Mouse (Mus musculus) ES-Bruce4 (cell line): ENCODE data around the gene Coro2a. TPM values are rescaled to one million over a fixed set of nuclear protein-coding genes. Genes with fewer than 3 reads are reported as not detected.

ENCODE experiments used
- H3K27ac ChIP-seq: 2 replicates; pipeline ENCODE4 v1.5.1; 2012; ENCODE audit warnings: low read length, inconsistent platforms; ENCODE audit not compliant: insufficient read depth
- H3K27me3 ChIP-seq: 2 replicates; pipeline ENCODE4 v1.6.1; 2012; ENCODE audit warnings: mild to moderate bottlenecking, low read length, inconsistent platforms; ENCODE audit not compliant: control insufficient read depth, poor library complexity, insufficient read depth, severe bottlenecking
- H3K36me3 ChIP-seq: 2 replicates; pipeline ENCODE4 v1.6.1; 2012; ENCODE audit warnings: inconsistent platforms, mild to moderate bottlenecking, low read length, moderate library complexity; ENCODE audit not compliant: control insufficient read depth, poor library complexity, insufficient read depth, severe bottlenecking
- H3K4me1 ChIP-seq: one replicate; pipeline ENCODE4 v1.8.1; 2011; ENCODE audit warnings: low read length; ENCODE audit not compliant: control insufficient read depth, insufficient read depth
- H3K4me3 ChIP-seq: 2 replicates; pipeline ENCODE4 v1.5.1; 2011; ENCODE audit warnings: low read depth, mild to moderate bottlenecking, low read length
- H3K9ac ChIP-seq: 2 replicates; pipeline ENCODE4 v1.6.1; 2012; ENCODE audit warnings: low read depth, mild to moderate bottlenecking, inconsistent platforms; ENCODE audit not compliant: poor library complexity, severe bottlenecking
- H3K9me3 ChIP-seq: replicated peaks from 2 replicates; pipeline ENCODE4 v1.6.1; 2012; ENCODE audit warnings: mild to moderate bottlenecking, low read length, inconsistent platforms; ENCODE audit not compliant: control insufficient read depth, poor library complexity, insufficient read depth, severe bottlenecking
- CTCF ChIP-seq: IDR thresholded peaks from one replicate; pipeline ENCODE4 v1.8.1; 2011; ENCODE audit warnings: low read depth, low read length
- EP300 ChIP-seq: IDR thresholded peaks from 2 replicates; pipeline ENCODE4 v1.6.1; 2011; ENCODE audit warnings: low read depth, low read length; ENCODE audit not compliant: insufficient read depth
- POLR2A ChIP-seq: IDR thresholded peaks from one replicate; pipeline ENCODE4 v1.8.1; 2011; ENCODE audit warnings: low read length; ENCODE audit not compliant: insufficient read depth
- polyA plus RNA-seq: library from polyadenylated mRNA; stranded (reverse); fragments of >200 nt; gene quantifications from 2 replicates; pipeline ENCODE4 v1.2.4, GENCODE M21; 2011; ENCODE audit warnings: low read depth; ENCODE audit not compliant: missing spikeins, insufficient read depth, insufficient read length

The Coro2a gene
- polyA plus RNA-seq, 1 experiment, result 13.1 TPM

- TF ChIP-seq CTCF (peak; percentile 58), EP300 (no peak)
- no peaks in the 10 kb centered on the region for H3K4me1 ChIP-seq
- H3K4me3 ChIP-seq, result no peak overlapping the region
- H3K9me3 ChIP-seq, result no peaks in the 10 kb centered on the region
- H3K27ac ChIP-seq, result no peak overlapping the region
- no peak overlapping the region for H3K9ac ChIP-seq
- H3K36me3 ChIP-seq, result no peaks in the 10 kb centered on the region
- H3K27me3 ChIP-seq, result no peaks in the 10 kb centered on the region
These were observed 57.7 kb downstream of the Coro2a start for GRCm38 (mm10) chr4:46544313-46544712.

GRCm38 (mm10) chr4:46543366-46544050 is 58.5 kb downstream of the Coro2a start:
- Histone ChIP-seq H3K27ac (no peak overlapping the region), H3K4me1 (no peaks in the 10 kb centered on the region), H3K9me3 (no peaks in the 10 kb centered on the region), H3K36me3 (no peaks in the 10 kb centered on the region), H3K27me3 (no peaks in the 10 kb centered on the region), H3K9ac (no peak overlapping the region), H3K4me3 (no peak overlapping the region)
- TF ChIP-seq POLR2A (no peak), CTCF (no peak), EP300 (no peak)

- Histone ChIP-seq H3K4me3 (no peak overlapping the region), H3K27ac (no peak overlapping the region), H3K9me3 (no peaks in the 10 kb centered on the region), H3K27me3 (no peaks in the 10 kb centered on the region), H3K9ac (no peak overlapping the region), H3K36me3 (no peaks in the 10 kb centered on the region), H3K4me1 (no peaks in the 10 kb centered on the region)
- TF ChIP-seq CTCF, result no peak
- no peak for TF ChIP-seq EP300
- TF ChIP-seq POLR2A, result no peak
These were observed 60.3 kb downstream of the Coro2a start for GRCm38 (mm10) chr4:46541707-46542106.

GRCm38 (mm10) chr4:46539167-46539566 is 62.8 kb downstream of the Coro2a start:
- no peak overlapping the region for H3K9ac ChIP-seq
- TF ChIP-seq POLR2A (no peak), CTCF (no peak), EP300 (no peak)
- H3K27me3 ChIP-seq, result no peaks in the 10 kb centered on the region
- no peaks in the 10 kb centered on the region for H3K36me3 ChIP-seq
- H3K4me3 ChIP-seq, result no peak overlapping the region
- peaks cover 2% of the 10 kb centered on the region for H3K4me1 ChIP-seq
- no peak overlapping the region for H3K27ac ChIP-seq
- H3K9me3 ChIP-seq, result no peaks in the 10 kb centered on the region

- Histone ChIP-seq H3K27ac (no peak within 1 kb of the TSS), H3K4me1 (peaks cover 2% of the 10 kb centered on the region), H3K9ac (0 out of 2 replicates have a peak within 1 kb of the TSS, but pooled peaks have one; percentile 14), H3K4me3 (peak within 1 kb of the TSS; percentile 65), H3K27me3 (no peaks in the 10 kb centered on the region), H3K36me3 (no peaks in the 10 kb centered on the region), H3K9me3 (no peaks in the 10 kb centered on the region)
- TF ChIP-seq EP300 (no peak), CTCF (peak; percentile 43)
These were observed 66.1 kb downstream of the Coro2a start, which contains the start of gene Trim14 for GRCm38 (mm10) chr4:46535840-46536361. Gene Trim14 (minus strand): TSS chr4:46536141.

GRCm38 (mm10) chr4:46535094-46535830 is 66.7 kb downstream of the Coro2a start:
- Histone ChIP-seq H3K27ac (no peak overlapping the region), H3K4me1 (peaks cover 2% of the 10 kb centered on the region), H3K36me3 (no peaks in the 10 kb centered on the region), H3K27me3 (no peaks in the 10 kb centered on the region), H3K9ac (0 out of 2 replicates have a peak overlapping the region, but pooled peaks have one; percentile 14), H3K9me3 (no peaks in the 10 kb centered on the region), H3K4me3 (peak overlapping the region; percentile 65)
- TF ChIP-seq POLR2A (no peak), CTCF (no peak), EP300 (no peak)
